Mouse (Mus musculus): Measurements from ENCODE around the gene Prpf40b. TPM values are rescaled to one million over a fixed set of nuclear protein-coding genes. Genes with fewer than 3 reads are reported as not detected.

Gene Prpf40b
- polyA plus RNA-seq, 1 experiment from 2014 or later: 88.2 TPM

DNA sequence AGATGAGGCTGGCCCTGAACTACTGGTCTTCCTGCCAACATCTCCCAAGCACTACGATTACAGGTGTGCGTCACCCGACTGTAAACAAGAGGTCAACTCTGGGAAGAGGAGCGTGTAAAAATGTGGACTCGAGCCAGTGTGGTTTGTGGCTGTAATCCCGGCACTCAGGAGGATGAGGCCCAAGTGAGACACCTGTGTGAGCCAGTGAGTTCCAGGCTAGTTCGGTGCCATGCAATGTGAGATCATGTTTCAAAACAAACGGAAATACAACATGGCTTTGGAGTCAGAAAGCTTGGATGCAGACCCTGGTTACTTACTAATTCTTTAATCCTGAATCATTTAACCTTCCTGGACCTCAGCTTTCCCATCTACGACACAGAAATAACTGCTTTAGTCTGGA, 64.1 kb downstream of the Prpf40b start:
- Histone ChIP-seq H3K36me3 (replicated peaks) (no peaks in the 10 kb centered on the region), H3K4me3 (replicated peaks) (no peak overlapping the region), H3K27ac (no peak overlapping the region), H3K4me2 (no peak overlapping the region), H3K9ac (no peak overlapping the region), H3K9me3 (no peaks in the 10 kb centered on the region), H3K4me1 (no peaks in the 10 kb centered on the region), H3K27me3 (no peaks in the 10 kb centered on the region)
- ATAC-seq (ENCODE audit: low FRiP score): no peak
- 92% methylated on average over 9 of the region's 9 CpGs for WGBS

DNA sequence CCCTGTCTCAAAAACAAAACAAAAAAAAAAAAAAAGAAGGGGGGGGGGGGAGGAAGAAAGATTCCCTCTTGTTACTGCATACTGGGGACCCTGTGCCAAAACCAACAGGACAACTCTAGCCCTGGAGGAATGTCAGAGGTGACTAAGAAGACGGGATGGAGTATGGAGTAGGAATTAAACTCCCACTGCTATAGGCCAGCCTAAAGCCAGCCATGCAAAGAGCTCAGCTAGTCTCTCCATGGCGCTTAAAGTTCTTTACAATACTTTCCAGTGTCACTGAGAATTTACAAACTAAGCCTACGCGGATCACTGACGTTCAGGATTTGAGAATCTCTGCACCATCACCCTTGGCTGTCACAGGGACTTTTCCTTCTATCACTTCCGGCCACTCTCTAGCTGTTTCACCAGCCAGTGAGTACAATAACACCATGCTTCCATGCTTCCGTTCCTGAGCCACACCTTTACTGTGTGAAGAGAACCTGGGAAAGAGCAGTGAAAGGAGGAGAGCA, 69.2 kb downstream of the Prpf40b start:
- Histone ChIP-seq H3K4me1 (peaks cover 15% of the 10 kb centered on the region), H3K27me3 (no peaks in the 10 kb centered on the region), H3K9ac (no peak overlapping the region), H3K9me3 (no peaks in the 10 kb centered on the region), H3K4me3 (replicated peaks) (no peak overlapping the region), H3K4me2 (no peak overlapping the region), H3K36me3 (replicated peaks) (no peaks in the 10 kb centered on the region), H3K27ac (0 out of 2 replicates have a peak overlapping the region, but pooled peaks have one; percentile 19)
- 78% methylated on average over 7 of the region's 7 CpGs for WGBS
- ATAC-seq (ENCODE audit: low FRiP score): no peak

DNA sequence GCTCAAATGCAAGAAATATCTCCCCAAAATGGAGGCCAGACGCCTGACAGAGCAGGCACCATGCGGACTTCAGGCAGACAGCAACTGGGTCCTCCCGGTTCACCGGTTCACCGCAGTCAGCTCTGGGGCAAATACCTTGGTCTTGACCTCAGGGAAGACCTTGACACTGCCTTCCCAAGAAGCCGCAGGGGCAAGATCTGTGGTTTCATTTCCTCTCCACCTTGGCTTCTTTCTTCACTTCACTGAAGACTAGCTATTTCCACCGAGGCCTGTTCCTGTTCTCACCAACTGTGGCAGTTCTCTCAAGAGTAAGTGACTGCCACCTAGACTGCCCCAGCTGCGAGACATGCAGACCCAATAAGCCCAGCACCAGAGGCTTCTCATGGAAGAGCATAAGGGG, 70.0 kb downstream of the Prpf40b start:
- Histone ChIP-seq H3K27me3 (no peaks in the 10 kb centered on the region), H3K36me3 (replicated peaks) (no peaks in the 10 kb centered on the region), H3K4me2 (no peak overlapping the region), H3K27ac (peak overlapping the region; percentile 25; the same call in 1 of the 2 replicates), H3K9ac (no peak overlapping the region), H3K4me3 (replicated peaks) (no peak overlapping the region), H3K9me3 (no peaks in the 10 kb centered on the region), H3K4me1 (peaks cover 21% of the 10 kb centered on the region)
- ATAC-seq (ENCODE audit: low FRiP score): no peak
- 72% methylated on average over 8 of the region's 8 CpGs for WGBS

Other genes with a start within 250 kb of the Prpf40b start
- gene Prph, start 239.9 kb upstream of the Prpf40b start, polyA plus RNA-seq (2016; fragmentation: Nextera tagmentation; extraction: Ambion mirVana): 0.73 and 1.4 TPM in 2 replicates
- gene Troap, start 220.5 kb upstream of the Prpf40b start, polyA plus RNA-seq (2016; fragmentation: Nextera tagmentation; extraction: Ambion mirVana): 41.6 and 48.3 TPM in 2 replicates
- gene C1ql4, start 207.3 kb upstream of the Prpf40b start, polyA plus RNA-seq (2016; fragmentation: Nextera tagmentation; extraction: Ambion mirVana): 0.44 and 1.3 TPM in 2 replicates
- gene Dnajc22, start 201.9 kb upstream of the Prpf40b start, polyA plus RNA-seq (2016; fragmentation: Nextera tagmentation; extraction: Ambion mirVana): 0.76 and 1.0 TPM in 2 replicates
- 65.5 and 69.8 TPM in 2 replicates for gene Spats2, start 169.2 kb upstream of the Prpf40b start, polyA plus RNA-seq (2016; fragmentation: Nextera tagmentation; extraction: Ambion mirVana)
- 0.60 and 0.83 TPM in 2 replicates for gene Kcnh3, start 70.2 kb upstream of the Prpf40b start, polyA plus RNA-seq (2016; fragmentation: Nextera tagmentation; extraction: Ambion mirVana)
- gene Mcrs1, start 43.1 kb upstream of the Prpf40b start, polyA plus RNA-seq (2016; fragmentation: Nextera tagmentation; extraction: Ambion mirVana): 185 and 188 TPM in 2 replicates
- 0.18 and 0.19 TPM in 2 replicates for gene Fam186b, start 801 bp downstream of the Prpf40b start, polyA plus RNA-seq (2016; fragmentation: Nextera tagmentation; extraction: Ambion mirVana)
- gene Fmnl3, start 75.4 kb downstream of the Prpf40b start, polyA plus RNA-seq (2016; fragmentation: Nextera tagmentation; extraction: Ambion mirVana): 12.1 and 14.1 TPM in 2 replicates
- 252 and 256 TPM in 2 replicates for gene Tmbim6, start 97.8 kb downstream of the Prpf40b start, polyA plus RNA-seq (2016; fragmentation: Nextera tagmentation; extraction: Ambion mirVana)
- 11.8 and 12.0 TPM in 2 replicates for gene Nckap5l, start 162.7 kb downstream of the Prpf40b start, polyA plus RNA-seq (2016; fragmentation: Nextera tagmentation; extraction: Ambion mirVana)
- 21.5 and 25.0 TPM in 2 replicates for gene Bcdin3d, start 179.6 kb downstream of the Prpf40b start, polyA plus RNA-seq (2016; fragmentation: Nextera tagmentation; extraction: Ambion mirVana)
- gene Faim2, start 233.1 kb downstream of the Prpf40b start, polyA plus RNA-seq (2016; fragmentation: Nextera tagmentation; extraction: Ambion mirVana): 1.6 and 1.9 TPM in 2 replicates